Mouse (Mus musculus) testis, adult 2 months (tissue): ENCODE results near the gene Prap1.

ENCODE experiments used
- CTCF ChIP-seq: fragments of 200-500 bp; IDR thresholded peaks from 2 replicates; pipeline ENCODE4 v1.5.1; 2012; ENCODE audit warnings: low read depth, mild to moderate bottlenecking, inconsistent platforms, low read length, moderate library complexity; ENCODE audit not compliant: control insufficient read depth, insufficient read depth, insufficient replicate concordance
- POLR2A ChIP-seq: fragments of 200-500 bp; IDR thresholded peaks from 2 replicates; pipeline ENCODE4 v1.6.1; 2012; ENCODE audit warnings: low read depth, mild to moderate bottlenecking, inconsistent platforms, low read length, moderate library complexity; ENCODE audit not compliant: control insufficient read depth

- TF ChIP-seq POLR2A (no peak), CTCF (no peak)
Observed at GRCm38 (mm10) chr7:140059601-140060000, 33.6 kb upstream of the Prap1 start.
